Mouse (Mus musculus): Measurements from ENCODE around the gene Wrap53. TPM values are rescaled to one million over a fixed set of nuclear protein-coding genes. Genes with fewer than 3 reads are reported as not detected.

Wrap53 gene
- polyA plus RNA-seq, 1 experiment = 8.2 TPM

DNA sequence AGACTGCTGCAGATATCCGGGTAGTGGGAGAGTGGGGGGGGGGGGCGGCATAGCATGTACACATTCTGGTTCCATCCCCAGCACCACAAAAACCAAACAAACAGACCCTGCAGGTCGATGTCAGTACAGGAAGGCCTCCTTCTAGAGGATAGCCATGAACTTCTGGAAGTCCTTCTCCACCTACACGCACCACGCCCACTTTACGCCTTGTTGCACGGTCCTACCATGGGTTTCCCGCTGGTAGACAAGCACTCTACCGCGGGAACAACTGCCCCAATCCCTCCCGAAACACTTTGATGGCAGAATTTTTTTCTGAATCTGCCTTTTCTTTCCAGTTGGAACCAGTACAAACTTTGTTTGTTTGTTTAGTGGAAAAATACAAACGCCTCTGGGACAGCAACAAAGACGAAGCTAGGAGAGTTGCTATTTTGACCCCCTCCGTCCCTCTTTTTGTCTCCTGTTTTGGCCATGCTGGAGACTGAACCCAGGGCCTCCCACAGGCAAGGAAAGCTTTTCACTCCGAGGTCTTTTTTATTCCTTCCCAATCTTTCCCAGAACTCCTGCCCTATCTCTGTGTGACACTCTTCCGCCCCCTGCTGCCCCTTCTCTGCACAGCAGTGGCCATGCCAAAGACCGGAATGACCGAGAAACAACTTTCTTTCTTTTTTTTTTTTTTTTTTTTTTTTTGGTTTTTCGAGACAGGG is 33.6 kb upstream of the Wrap53 start:
- H3K4me1 ChIP-seq (ENCODE audit: control insufficient read depth, insufficient read depth, low read length) = no peaks in the 10 kb centered on the region; the same call in 1 of the 2 replicates
- TF ChIP-seq POLR2A (IDR thresholded peaks at IDR 0.05; ENCODE audit: borderline replicate concordance, low read depth, low read length) = no peak
- peak; percentile 76 for TF ChIP-seq CTCF (IDR thresholded peaks at IDR 0.05; ENCODE audit: low read depth, low read length)
- H3K4me3 ChIP-seq (ENCODE audit: insufficient read depth, low read length) = peak overlapping the region; percentile 15; the same call in 1 of the 2 replicates
- H3K27ac ChIP-seq (ENCODE audit: insufficient read depth, low read depth, low read length) = no peak overlapping the region

- H3K4me1 ChIP-seq (ENCODE audit: control insufficient read depth, insufficient read depth, low read length) = no peaks in the 10 kb centered on the region; the same call in 1 of the 2 replicates
- H3K4me3 ChIP-seq (ENCODE audit: insufficient read depth, low read length) = no peak overlapping the region
- TF ChIP-seq POLR2A (IDR thresholded peaks at IDR 0.05; ENCODE audit: borderline replicate concordance, low read depth, low read length) (no peak), CTCF (IDR thresholded peaks at IDR 0.05; ENCODE audit: low read depth, low read length) (no peak)
- no peak overlapping the region for H3K27ac ChIP-seq (ENCODE audit: insufficient read depth, low read depth, low read length)
Observed at GRCm38 (mm10) chr11:69610899-69611298, 30.8 kb upstream of the Wrap53 start.

GRCm38 (mm10) chr11:69609416-69609815 is 29.4 kb upstream of the Wrap53 start:
- Histone ChIP-seq H3K4me3 (ENCODE audit: insufficient read depth, low read length) (no peak overlapping the region), H3K27ac (ENCODE audit: insufficient read depth, low read depth, low read length) (no peak overlapping the region), H3K4me1 (ENCODE audit: control insufficient read depth, insufficient read depth, low read length) (no peaks in the 10 kb centered on the region; the same call in 1 of the 2 replicates)
- no peak for TF ChIP-seq POLR2A (IDR thresholded peaks at IDR 0.05; ENCODE audit: borderline replicate concordance, low read depth, low read length)
- no peak for TF ChIP-seq CTCF (IDR thresholded peaks at IDR 0.05; ENCODE audit: low read depth, low read length)

- no peaks in the 10 kb centered on the region for H3K4me1 ChIP-seq (ENCODE audit: control insufficient read depth, insufficient read depth, low read length)
- H3K27ac ChIP-seq (ENCODE audit: insufficient read depth, low read depth, low read length) = no peak overlapping the region
- no peak overlapping the region for H3K4me3 ChIP-seq (ENCODE audit: insufficient read depth, low read length)
- no peak for TF ChIP-seq CTCF (IDR thresholded peaks at IDR 0.05; ENCODE audit: low read depth, low read length)
- TF ChIP-seq POLR2A (IDR thresholded peaks at IDR 0.05; ENCODE audit: borderline replicate concordance, low read depth, low read length) = no peak
Observed at GRCm38 (mm10) chr11:69608525-69608924, 28.5 kb upstream of the Wrap53 start.

DNA sequence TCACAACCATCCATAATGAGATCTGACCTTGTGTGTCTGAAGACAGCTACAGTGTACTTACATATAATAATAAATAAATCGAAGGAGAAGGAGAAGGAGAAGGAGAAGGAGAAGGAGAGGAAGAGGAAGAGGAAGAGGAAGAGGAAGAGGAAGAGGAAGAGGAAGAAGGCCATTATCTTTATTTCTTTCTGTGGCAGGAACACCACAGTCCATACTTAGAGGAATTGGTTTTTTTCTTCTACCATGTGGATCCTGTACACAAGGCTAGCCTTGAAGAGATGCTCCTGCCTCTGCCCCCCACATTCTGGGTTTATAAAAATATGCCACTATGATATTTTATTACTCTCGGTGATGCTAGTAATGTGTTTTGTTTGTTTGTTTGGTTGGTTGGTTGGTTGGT is 26.8 kb upstream of the Wrap53 start:
- TF ChIP-seq POLR2A (IDR thresholded peaks at IDR 0.05; ENCODE audit: borderline replicate concordance, low read depth, low read length) (no peak), CTCF (IDR thresholded peaks at IDR 0.05; ENCODE audit: low read depth, low read length) (no peak)
- H3K4me1 ChIP-seq (ENCODE audit: control insufficient read depth, insufficient read depth, low read length) = no peaks in the 10 kb centered on the region
- H3K27ac ChIP-seq (ENCODE audit: insufficient read depth, low read depth, low read length) = no peak overlapping the region
- H3K4me3 ChIP-seq (ENCODE audit: insufficient read depth, low read length) = no peak overlapping the region

- TF ChIP-seq CTCF (IDR thresholded peaks at IDR 0.05; ENCODE audit: low read depth, low read length) (no peak), POLR2A (IDR thresholded peaks at IDR 0.05; ENCODE audit: borderline replicate concordance, low read depth, low read length) (no peak)
- peak overlapping the region; percentile 50 for H3K4me3 ChIP-seq (ENCODE audit: insufficient read depth, low read length)
- no peaks in the 10 kb centered on the region for H3K4me1 ChIP-seq (ENCODE audit: control insufficient read depth, insufficient read depth, low read length)
- H3K27ac ChIP-seq (ENCODE audit: insufficient read depth, low read depth, low read length) = no peak overlapping the region
Observed at GRCm38 (mm10) chr11:69606491-69606795, 26.4 kb upstream of the Wrap53 start.

DNA sequence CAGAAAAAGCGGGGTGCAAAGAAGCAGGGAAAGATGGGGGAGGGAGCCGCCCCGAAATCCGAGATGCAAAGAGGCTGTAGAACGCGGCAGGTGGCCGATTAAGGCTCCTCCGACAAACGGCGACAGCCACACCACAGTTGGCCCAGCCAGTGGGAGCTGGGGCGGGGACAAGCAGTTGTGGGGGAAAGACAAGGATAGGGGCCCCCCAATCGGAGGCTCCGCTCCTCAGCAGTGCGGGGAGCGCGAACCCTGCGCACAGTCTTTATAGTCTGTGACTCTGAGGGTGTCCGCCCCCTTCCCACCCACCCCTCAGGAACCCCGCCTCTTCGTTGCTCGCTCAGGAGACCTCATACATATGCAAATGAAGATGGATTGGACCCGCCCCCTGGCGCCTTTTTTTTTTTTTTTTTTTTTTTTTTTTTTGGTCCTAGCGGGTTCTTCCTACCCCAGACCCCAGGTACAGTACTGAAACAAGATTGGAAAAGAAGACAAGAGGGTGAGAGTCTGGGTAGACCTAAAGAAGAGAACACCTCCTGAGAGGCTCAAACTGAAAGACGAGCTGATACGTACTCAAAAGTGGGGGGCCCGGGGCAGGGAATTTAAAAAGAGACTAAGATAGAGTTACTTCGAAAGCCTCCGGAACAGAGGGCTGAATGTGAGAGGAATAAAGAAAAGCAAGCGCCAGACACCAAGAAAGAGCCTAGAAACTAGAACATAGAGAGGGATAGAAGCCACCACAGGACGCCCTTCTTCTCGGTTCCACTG is 25.9 kb upstream of the Wrap53 start, which contains the start of gene Atp1b2:
Atp1b2 (minus strand) TSS at position 217 of the 765 bp plus-strand sequence.
- H3K4me1 ChIP-seq (ENCODE audit: control insufficient read depth, insufficient read depth, low read length) = no peaks in the 10 kb centered on the region

GRCm38 (mm10) chr11:69604795-69605664 is 25.0 kb upstream of the Wrap53 start:
- no peak for TF ChIP-seq POLR2A (IDR thresholded peaks at IDR 0.05; ENCODE audit: borderline replicate concordance, low read depth, low read length)
- no peak for TF ChIP-seq CTCF (IDR thresholded peaks at IDR 0.05; ENCODE audit: low read depth, low read length)
- no peak overlapping the region for H3K27ac ChIP-seq (ENCODE audit: insufficient read depth, low read depth, low read length)
- H3K4me3 ChIP-seq (ENCODE audit: insufficient read depth, low read length) = peak overlapping the region; percentile 61
- H3K4me1 ChIP-seq (ENCODE audit: control insufficient read depth, insufficient read depth, low read length) = no peaks in the 10 kb centered on the region

More for the DNA sequence above, 25.9 kb upstream of the Wrap53 start, which contains the start of gene Atp1b2:
- Histone ChIP-seq H3K4me3 (ENCODE audit: insufficient read depth, low read length) (peak within 1 kb of the TSS; percentile 61), H3K27ac (ENCODE audit: insufficient read depth, low read depth, low read length) (no peak within 1 kb of the TSS)
- TF ChIP-seq POLR2A (IDR thresholded peaks at IDR 0.05; ENCODE audit: borderline replicate concordance, low read depth, low read length) (peak; percentile 49; the same call in 1 of the 2 replicates), CTCF (IDR thresholded peaks at IDR 0.05; ENCODE audit: low read depth, low read length) (no peak)

GRCm38 (mm10) chr11:69604347-69604746 is 24.3 kb upstream of the Wrap53 start:
- H3K4me3 ChIP-seq (ENCODE audit: insufficient read depth, low read length) = no peak overlapping the region
- no peaks in the 10 kb centered on the region for H3K4me1 ChIP-seq (ENCODE audit: control insufficient read depth, insufficient read depth, low read length)
- H3K27ac ChIP-seq (ENCODE audit: insufficient read depth, low read depth, low read length) = no peak overlapping the region
- no peak for TF ChIP-seq CTCF (IDR thresholded peaks at IDR 0.05; ENCODE audit: low read depth, low read length)
- no peak for TF ChIP-seq POLR2A (IDR thresholded peaks at IDR 0.05; ENCODE audit: borderline replicate concordance, low read depth, low read length)
